Mouse (Mus musculus) liver, embryonic 13.5 days (tissue): Measurements from ENCODE around the gene Selenov. TPM values are rescaled to one million over a fixed set of nuclear protein-coding genes. Genes with fewer than 3 reads are reported as not detected.

ENCODE experiments used
- ATAC-seq: fragments of 200-750 bp; cut with Nextera tagmentation; 2 replicates; pipeline ENCODE4 v1.8.0; 2017; ENCODE audit warnings: low read depth, mild to moderate bottlenecking, moderate number of reproducible peaks, moderate library complexity
- DNase-seq: peaks from one replicate; pipeline ENCODE4 v3.0.0; 2022
- H3K27ac ChIP-seq: fragments of 300-500 bp; sonication (generic); 2 replicates; pipeline ENCODE4 v1.5.1; 2015; ENCODE audit warnings: moderate library complexity, mild to moderate bottlenecking, inconsistent platforms
- H3K27me3 ChIP-seq: fragments of 300-500 bp; sonication (generic); 2 replicates; pipeline ENCODE4 v1.6.1; 2015; ENCODE audit warnings: mild to moderate bottlenecking, inconsistent platforms
- H3K36me3 ChIP-seq: fragments of 300-500 bp; sonication (generic); 2 replicates; pipeline ENCODE4 v1.6.1; 2015; ENCODE audit warnings: mild to moderate bottlenecking, inconsistent platforms
- H3K4me1 ChIP-seq: fragments of 300-500 bp; sonication (generic); replicated peaks from 2 replicates; pipeline ENCODE4 v1.6.1; 2015; ENCODE audit warnings: inconsistent platforms
- H3K4me2 ChIP-seq: fragments of 300-500 bp; sonication (generic); 2 replicates; pipeline ENCODE4 v1.6.1; 2015; ENCODE audit warnings: inconsistent platforms, mild to moderate bottlenecking, moderate library complexity
- H3K4me3 ChIP-seq: fragments of 300-500 bp; sonication (generic); replicated peaks from 2 replicates; pipeline ENCODE4 v1.5.1; 2015; ENCODE audit warnings: mild to moderate bottlenecking, inconsistent platforms
- H3K9ac ChIP-seq: fragments of 300-500 bp; sonication (generic); 2 replicates; pipeline ENCODE4 v1.6.1; 2015; ENCODE audit warnings: mild to moderate bottlenecking, inconsistent platforms
- H3K9me3 ChIP-seq: fragments of 300-500 bp; sonication (generic); replicated peaks from 2 replicates; pipeline ENCODE4 v1.6.1; 2016; ENCODE audit warnings: inconsistent platforms
- WGBS: fragments of 180-500 bp; shearing (Covaris S2); methylation state at CpG from one replicate; pipeline ENCODE4 v1.1.7; 2015; ENCODE audit not compliant: insufficient replicate concordance; 5-methylcytosine and 5-hydroxymethylcytosine counted together
- polyA plus RNA-seq: library from polyadenylated mRNA; unstranded; fragments of >200 nt; fragmentation: Nextera tagmentation; extraction: Ambion mirVana; gene quantifications from 2 replicates; pipeline ENCODE4 v1.2.1, GENCODE M21; 2015

Gene Selenov
- polyA plus RNA-seq, 1 experiment from 2014 or later, result not detected

- H3K4me2 ChIP-seq, result no peak overlapping the region
- peaks cover 92% of the 10 kb centered on the region for H3K36me3 ChIP-seq
- H3K4me3 ChIP-seq, result no peak overlapping the region
- WGBS, result 74% methylated on average over 3 of the region's 3 CpGs
- no peak overlapping the region for H3K27ac ChIP-seq
- H3K4me1 ChIP-seq, result peaks cover 7% of the 10 kb centered on the region; the same call in 1 of the 2 replicates
- no peaks in the 10 kb centered on the region for H3K27me3 ChIP-seq
- ATAC-seq (no peak), DNase-seq (no peak)
- no peaks in the 10 kb centered on the region for H3K9me3 ChIP-seq
- no peak overlapping the region for H3K9ac ChIP-seq
These were observed 27.1 kb upstream of the Selenov start for GRCm38 (mm10) chr7:28318036-28318435.

- peak; percentile 96 for DNase-seq
These were observed 21.0 kb upstream of the Selenov start, which contains the start of gene Timm50 for GRCm38 (mm10) chr7:28311926-28312543. Gene Timm50 (minus strand): TSS chr7:28312072.

GRCm38 (mm10) chr7:28311151-28311925, 20.4 kb upstream of the Selenov start:
- ATAC-seq (peak; percentile 52), DNase-seq (no peak)
- Histone ChIP-seq H3K9me3 (no peaks in the 10 kb centered on the region), H3K4me1 (peaks cover 31% of the 10 kb centered on the region), H3K4me2 (peak overlapping the region; percentile 92), H3K27ac (peak overlapping the region; percentile 76), H3K36me3 (peaks cover 69% of the 10 kb centered on the region), H3K27me3 (no peaks in the 10 kb centered on the region), H3K4me3 (peak overlapping the region; percentile 90), H3K9ac (peak overlapping the region; percentile 92)
- WGBS, result 2% methylated on average over 35 of the region's 35 CpGs

More at GRCm38 (mm10) chr7:28311926-28312543, 21.0 kb upstream of the Selenov start, which contains the start of gene Timm50:
- Histone ChIP-seq H3K4me1 (peaks cover 31% of the 10 kb centered on the region), H3K9ac (peak within 1 kb of the TSS; percentile 92), H3K27me3 (no peaks in the 10 kb centered on the region), H3K27ac (peak within 1 kb of the TSS; percentile 76), H3K4me2 (peak within 1 kb of the TSS; percentile 92), H3K9me3 (no peaks in the 10 kb centered on the region), H3K4me3 (peak within 1 kb of the TSS; percentile 90), H3K36me3 (peaks cover 69% of the 10 kb centered on the region)
- under 1% methylated on average over 45 of the region's 45 CpGs for WGBS
- ATAC-seq, result peak; percentile 96

DNA sequence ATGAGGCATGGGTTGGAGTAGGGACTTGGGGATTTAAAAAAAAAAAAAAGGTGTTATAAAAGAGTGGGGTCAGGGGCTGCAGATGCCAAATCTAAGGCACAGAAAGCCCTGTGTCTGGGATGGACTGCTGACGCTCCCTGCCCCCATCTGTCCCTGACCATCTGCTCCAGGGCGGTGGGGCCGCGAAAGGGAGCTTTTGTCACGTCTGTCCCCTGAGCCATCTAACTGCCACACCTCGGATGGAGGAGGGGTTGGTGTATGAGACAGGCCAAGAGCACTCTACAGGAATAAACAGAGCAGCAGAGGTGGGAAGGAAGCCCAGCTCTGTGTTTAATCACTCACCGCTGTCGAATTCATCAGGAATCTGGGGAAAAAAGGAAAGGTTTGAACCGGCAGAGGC, 18.8 kb upstream of the Selenov start:
- Histone ChIP-seq H3K9ac (0 out of 2 replicates have a peak overlapping the region, but pooled peaks have one; percentile 92), H3K27ac (no peak overlapping the region), H3K4me2 (no peak overlapping the region), H3K4me3 (no peak overlapping the region), H3K4me1 (peaks cover 31% of the 10 kb centered on the region), H3K27me3 (no peaks in the 10 kb centered on the region), H3K36me3 (peaks cover 67% of the 10 kb centered on the region), H3K9me3 (no peaks in the 10 kb centered on the region)
- 72% methylated on average over 9 of the region's 9 CpGs for WGBS
- DNase-seq, result no peak
- ATAC-seq, result no peak

GRCm38 (mm10) chr7:28306216-28306615, 15.2 kb upstream of the Selenov start:
- Histone ChIP-seq H3K9me3 (no peaks in the 10 kb centered on the region), H3K27me3 (peaks cover 21% of the 10 kb centered on the region), H3K9ac (no peak overlapping the region), H3K4me3 (no peak overlapping the region), H3K4me1 (peaks cover 28% of the 10 kb centered on the region), H3K4me2 (no peak overlapping the region), H3K27ac (no peak overlapping the region), H3K36me3 (peaks cover 58% of the 10 kb centered on the region)
- DNase-seq (no peak), ATAC-seq (no peak)
- 88% methylated on average over 8 of the region's 8 CpGs for WGBS

- H3K4me2 ChIP-seq, result no peak overlapping the region
- ATAC-seq (no peak), DNase-seq (no peak)
- H3K9me3 ChIP-seq, result no peaks in the 10 kb centered on the region
- no peak overlapping the region for H3K4me3 ChIP-seq
- peaks cover 27% of the 10 kb centered on the region for H3K27me3 ChIP-seq
- peaks cover 23% of the 10 kb centered on the region for H3K4me1 ChIP-seq
- H3K36me3 ChIP-seq, result peaks cover 57% of the 10 kb centered on the region
- 89% methylated on average over 10 of the region's 10 CpGs for WGBS
- H3K9ac ChIP-seq, result no peak overlapping the region
- H3K27ac ChIP-seq, result no peak overlapping the region
These were observed 14.7 kb upstream of the Selenov start for GRCm38 (mm10) chr7:28305641-28306040.

- DNase-seq (peak; percentile 22), ATAC-seq (no peak)
- Histone ChIP-seq H3K4me1 (peaks cover 19% of the 10 kb centered on the region), H3K9ac (no peak within 1 kb of the TSS), H3K9me3 (no peaks in the 10 kb centered on the region), H3K27me3 (peaks cover 65% of the 10 kb centered on the region), H3K27ac (no peak within 1 kb of the TSS), H3K36me3 (peaks cover 19% of the 10 kb centered on the region), H3K4me3 (peak within 1 kb of the TSS; percentile 24), H3K4me2 (peak within 1 kb of the TSS; percentile 39)
- WGBS, result 3% methylated on average over 30 of the region's 30 CpGs
These were observed 10.8 kb upstream of the Selenov start, which contains the start of gene Dll3 for GRCm38 (mm10) chr7:28301616-28302433. Gene Dll3 (minus strand): TSS chr7:28302238.

- H3K4me1 ChIP-seq, result peaks cover 27% of the 10 kb centered on the region
- ATAC-seq, result no peak
- H3K9me3 ChIP-seq, result no peaks in the 10 kb centered on the region
- no peak overlapping the region for H3K4me3 ChIP-seq
- WGBS, result 32% methylated on average over 43 of the region's 43 CpGs
- DNase-seq, result no peak
- no peak overlapping the region for H3K27ac ChIP-seq
- peak overlapping the region; percentile 39 for H3K4me2 ChIP-seq
- peaks cover 93% of the 10 kb centered on the region for H3K27me3 ChIP-seq
- no peak overlapping the region for H3K9ac ChIP-seq
- H3K36me3 ChIP-seq, result no peaks in the 10 kb centered on the region
These were observed 8.0 kb upstream of the Selenov start for GRCm38 (mm10) chr7:28298837-28299625.

DNA sequence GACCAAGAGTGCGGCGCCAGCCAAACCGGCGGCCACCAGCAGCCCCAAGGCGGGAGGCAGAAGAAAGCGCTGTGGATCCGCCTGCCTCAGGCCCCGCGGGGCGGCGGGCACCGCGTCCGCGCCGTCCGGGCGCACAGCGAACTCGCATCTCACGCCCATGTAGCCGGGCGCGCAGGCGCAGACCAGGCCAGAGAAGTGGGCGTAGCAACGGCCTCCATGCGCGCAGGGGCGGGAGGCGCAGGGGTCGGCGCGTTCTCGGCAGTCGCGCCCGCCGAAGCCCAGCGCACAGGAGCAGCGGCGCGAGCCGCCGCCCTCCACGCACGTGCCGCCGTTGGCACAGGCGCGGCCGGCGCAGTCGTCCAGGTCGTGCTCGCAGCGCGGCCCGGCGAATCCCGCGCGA, 3.5 kb upstream of the Selenov start:
- Histone ChIP-seq H3K4me3 (peak overlapping the region; percentile 50), H3K4me2 (peak overlapping the region; percentile 64), H3K27ac (no peak overlapping the region), H3K4me1 (peaks cover 24% of the 10 kb centered on the region), H3K9ac (peak overlapping the region; percentile 17; the same call in 1 of the 2 replicates), H3K27me3 (peaks cover 100% of the 10 kb centered on the region), H3K9me3 (no peaks in the 10 kb centered on the region), H3K36me3 (no peaks in the 10 kb centered on the region)
- DNase-seq (peak; percentile 38), ATAC-seq (peak; percentile 45; the same call in 1 of the 2 replicates)
- WGBS, result 3% methylated on average over 50 of the region's 63 CpGs

- Histone ChIP-seq H3K4me3 (peak overlapping the region; percentile 18; the same call in 1 of the 2 replicates), H3K4me1 (peaks cover 17% of the 10 kb centered on the region), H3K36me3 (no peaks in the 10 kb centered on the region), H3K4me2 (peak overlapping the region; percentile 37), H3K9me3 (no peaks in the 10 kb centered on the region), H3K27ac (no peak overlapping the region), H3K27me3 (peaks cover 81% of the 10 kb centered on the region), H3K9ac (no peak overlapping the region)
- 2% methylated on average over 18 of the region's 18 CpGs for WGBS
- ATAC-seq (no peak), DNase-seq (no peak)
These were observed 821 bp downstream of the Selenov start for GRCm38 (mm10) chr7:28290165-28290564.
